Mouse (Mus musculus) lung, postnatal 4 days (tissue): ENCODE measurements around the gene Nme3.
"Not testable (repeated sequence)": the region's sequence is repeated elsewhere in the genome, so short reads cannot be mapped to it uniquely, and the experiment has no call there.

ENCODE experiments used
- DNase-seq, 2 experiments: peaks; one replicate each; pipeline ENCODE4 v3.0.0; 2021

The Nme3 gene

GRCm38 (mm10) chr17:24902124-24902523 is 5.8 kb downstream of the Nme3 start:
- no peak for DNase-seq

GRCm38 (mm10) chr17:24902671-24903474 is 6.6 kb downstream of the Nme3 start:
- peak in 1 of 2 experiments; percentile 45 for DNase-seq

- DNase-seq, result no peak
Measured at GRCm38 (mm10) chr17:24903767-24904166, 7.5 kb downstream of the Nme3 start.

GRCm38 (mm10) chr17:24907591-24907990 is 11.3 kb downstream of the Nme3 start:
- no peak for DNase-seq

GRCm38 (mm10) chr17:24913984-24914383 is 17.7 kb downstream of the Nme3 start:
- DNase-seq, result no peak

GRCm38 (mm10) chr17:24923246-24923645 is 26.9 kb downstream of the Nme3 start:
- no peak for DNase-seq

- DNase-seq, result no peak
Measured at GRCm38 (mm10) chr17:24929506-24929905, 33.2 kb downstream of the Nme3 start.

- DNase-seq, result no peak
Measured at GRCm38 (mm10) chr17:24932431-24932830, 36.1 kb downstream of the Nme3 start.

- DNase-seq, result no peak
Measured at GRCm38 (mm10) chr17:24933163-24933562, 36.9 kb downstream of the Nme3 start.

GRCm38 (mm10) chr17:24934926-24935325 is 38.6 kb downstream of the Nme3 start:
- DNase-seq, result no peak

GRCm38 (mm10) chr17:24935666-24936065 is 39.4 kb downstream of the Nme3 start:
- DNase-seq, result no peak

GRCm38 (mm10) chr17:24936259-24937237 is 40.2 kb downstream of the Nme3 start, which contains the start of gene Mapk8ip3:
Gene Mapk8ip3, minus strand, starts transcription at chr17:24936977.
- DNase-seq, result peak; percentile 96 to 97

GRCm38 (mm10) chr17:24937266-24937665 is 41.0 kb downstream of the Nme3 start:
- no peak for DNase-seq

GRCm38 (mm10) chr17:24942453-24942852 is 46.2 kb downstream of the Nme3 start:
- peak; percentile 40 to 59 for DNase-seq

GRCm38 (mm10) chr17:24943036-24943435 is 46.7 kb downstream of the Nme3 start:
- no peak for DNase-seq

- not testable (repeated sequence) for DNase-seq
Measured at GRCm38 (mm10) chr17:24943589-24943988, 47.3 kb downstream of the Nme3 start.
